Comparison of ENCODE assay signal across 13 mouse cellular contexts in genomic region chr4:126732111-126732510, GRCm38 (mm10). TPM values are rescaled to one million over a fixed set of nuclear protein-coding genes. Genes with fewer than 3 reads are reported as not detected.
A peak's percentile ranks its signal among the peaks of the same experiment; 100 is the strongest.
DNase-seq lines count a peak whose midpoint lies in the region; ATAC-seq and TF ChIP-seq lines count a peak whose summit lies in the region.
"Had no signal": no experiment of that assay in that cellular context is flagged by ENCODE, and none has a peak within 500 bp of the region (broad histone marks: within the 10 kb centered on the region; RNA-seq: fewer than 3 reads in every experiment).

No protein-coding gene starts in this region.

- ATAC-seq in heart, embryonic 11.5 days (replicated peaks; ENCODE audit: insufficient number of reproducible peaks, low FRiP score, low TSS enrichment), result no peak

- DNase-seq in heart, postnatal 36 days, result no peak
- DNase-seq in testis, postnatal 14 days (ENCODE audit: low spot score), result no peak
- DNase-seq in midbrain, embryonic 10.5 days (ENCODE audit: low spot score), result no peak
- DNase-seq in right cerebral cortex, postnatal 25 days, result no peak
- DNase-seq in gastrocnemius, adult 8-10 months (ENCODE audit: low spot score in 2 of 2), result no peak
- no peak for DNase-seq in ovary, postnatal 10 days (ENCODE audit: low spot score)
- DNase-seq: embryo, embryonic 11 days had no signal

- H3K27me3 ChIP-seq in heart, embryonic 11.5 days (ENCODE audit: control insufficient read depth, insufficient read depth, low read length), result peaks cover 77% of the 10 kb centered on the region
- H3K27me3 ChIP-seq in testis, adult 2 months (ENCODE audit: control insufficient read depth, insufficient read depth, low read length), result peaks cover 10% of the 10 kb centered on the region
- H3K27me3 ChIP-seq in midbrain, embryonic 10.5 days (ENCODE audit: low read depth, poor library complexity, severe bottlenecking), result peaks cover 87% of the 10 kb centered on the region

- H3K9ac ChIP-seq in heart, embryonic 11.5 days (ENCODE audit: low read depth, low read length), result no peak overlapping the region

- no peak for TF ChIP-seq CTCF in testis, adult 2 months (IDR thresholded peaks at IDR 0.05; ENCODE audit: control insufficient read depth, insufficient read depth, insufficient replicate concordance, low read depth, low read length)

- H3K9me3 ChIP-seq in heart, embryonic 11.5 days (replicated peaks; ENCODE audit: control insufficient read depth, low read length), result no peaks in the 10 kb centered on the region
- no peaks in the 10 kb centered on the region for H3K9me3 ChIP-seq in midbrain, embryonic 10.5 days (replicated peaks)

- intact Hi-C loops in heart, postnatal 36 days (cut with DNase I), result no loop called here

- peak overlapping the region; percentile 27 for H3K4me2 ChIP-seq in heart, embryonic 11.5 days

- H3K27ac ChIP-seq in heart, embryonic 11.5 days (ENCODE audit: low read depth, low read length), result no peak overlapping the region
- H3K27ac ChIP-seq in testis, adult 2 months (ENCODE audit: control insufficient read depth, insufficient read depth, low read depth, low read length), result no peak overlapping the region
- no peak overlapping the region for H3K27ac ChIP-seq in midbrain, embryonic 10.5 days (replicated peaks)

- peaks cover 10% of the 10 kb centered on the region; the same call in 1 of the 2 replicates for H3K4me1 ChIP-seq in heart, embryonic 11.5 days (ENCODE audit: control insufficient read depth, insufficient read depth, low read length)
- peaks cover 19% of the 10 kb centered on the region for H3K4me1 ChIP-seq in testis, adult 2 months (ENCODE audit: control insufficient read depth, insufficient read depth, low read length)
- H3K4me1 ChIP-seq in midbrain, embryonic 10.5 days, result peaks cover 30% of the 10 kb centered on the region

- no peaks in the 10 kb centered on the region for H3K36me3 ChIP-seq in heart, embryonic 11.5 days (ENCODE audit: control insufficient read depth, insufficient read depth, low read length)
- no peaks in the 10 kb centered on the region for H3K36me3 ChIP-seq in testis, adult 2 months (ENCODE audit: control insufficient read depth, insufficient read depth, low read length)
- H3K36me3 ChIP-seq in midbrain, embryonic 10.5 days, result no peaks in the 10 kb centered on the region

- no peak for TF ChIP-seq POLR2A in testis, adult 2 months (IDR thresholded peaks at IDR 0.05; ENCODE audit: control insufficient read depth, low read depth, low read length)

- peak overlapping the region; percentile 5; the same call in 1 of the 2 replicates for H3K4me3 ChIP-seq in heart, embryonic 11.5 days (ENCODE audit: low read depth, low read length)
- peak overlapping the region; percentile 39 for H3K4me3 ChIP-seq in testis, adult 2 months (ENCODE audit: control insufficient read depth, low read depth, low read length)
- H3K4me3 ChIP-seq in midbrain, embryonic 10.5 days, result peak overlapping the region; percentile 32

- WGBS in heart, embryonic 11.5 days (ENCODE audit: insufficient replicate concordance), result 4% methylated on average over 18 of the region's 18 CpGs
- WGBS in midbrain, embryonic 10.5 days, result 2% methylated on average over 18 of the region's 18 CpGs

RNA-seq across cellular contexts. Expression of gene Tfap2e, which starts 3.9 kb away (rescaled TPM):
- polyA plus RNA-seq in heart, embryonic 11.5 days (2014; fragmentation: Nextera tagmentation; extraction: Ambion mirVana), result not detected in 2 replicates
- total RNA-seq in heart, postnatal 36 days (2021), result not detected
- polyA plus RNA-seq in testis, adult 2 months (2012; rRNA removed), result 0.05 and 0.06 TPM in 2 replicates
- polyA plus RNA-seq in midbrain, embryonic 10.5 days (2016; fragmentation: Nextera tagmentation; extraction: Ambion mirVana), result 0.25 and 0.65 TPM in 2 replicates
- total RNA-seq in gastrocnemius, adult 8-10 months (2022), result not detected
- total RNA-seq: liver, adult 2 months had no signal
- polyA plus RNA-seq: gonadal fat pad, adult 2 months; large intestine, adult 2 months; liver, adult 2 months; stomach, embryonic 14.5 days had no signal

RNA-seq across cellular contexts. Expression of gene Ncdn, which starts 21.1 kb away (rescaled TPM):
- 19.3 and 20.4 TPM in 2 replicates for polyA plus RNA-seq in heart, embryonic 11.5 days (2014; fragmentation: Nextera tagmentation; extraction: Ambion mirVana)
- 10 to 100 TPM; 13.0 to 16.0 TPM for total RNA-seq in heart, postnatal 36 days (2021)
- polyA plus RNA-seq in testis, adult 2 months (2012; rRNA removed), result 6.6 and 6.7 TPM in 2 replicates
- polyA plus RNA-seq in midbrain, embryonic 10.5 days (2016; fragmentation: Nextera tagmentation; extraction: Ambion mirVana), result 33.5 and 38.1 TPM in 2 replicates
- total RNA-seq in gastrocnemius, adult 8-10 months (2022), result 10 to 100 TPM; 13.8 to 15.2 (median 14.6) TPM

RNA-seq across cellular contexts. Expression of gene AU040320, which starts 21.2 kb away (rescaled TPM):
- 20.7 and 24.2 TPM in 2 replicates for polyA plus RNA-seq in heart, embryonic 11.5 days (2014; fragmentation: Nextera tagmentation; extraction: Ambion mirVana)
- total RNA-seq in heart, postnatal 36 days (2021), result 10 to 100 TPM; 29.4 to 33.5 TPM
- polyA plus RNA-seq in testis, adult 2 months (2012; rRNA removed), result 74.1 and 79.1 TPM in 2 replicates
- 24.4 and 27.8 TPM in 2 replicates for polyA plus RNA-seq in midbrain, embryonic 10.5 days (2016; fragmentation: Nextera tagmentation; extraction: Ambion mirVana)
- total RNA-seq in gastrocnemius, adult 8-10 months (2022), result 10 to 100 TPM; 28.2 to 37.7 (median 33.6) TPM

RNA-seq across cellular contexts. Expression of gene Psmb2, which starts 54.7 kb away (rescaled TPM):
- 411 and 434 TPM in 2 replicates for polyA plus RNA-seq in heart, embryonic 11.5 days (2014; fragmentation: Nextera tagmentation; extraction: Ambion mirVana)
- total RNA-seq in heart, postnatal 36 days (2021), result 100 to 1,000 TPM; 116 to 125 TPM
- 66.9 and 77.9 TPM in 2 replicates for polyA plus RNA-seq in testis, adult 2 months (2012; rRNA removed)
- polyA plus RNA-seq in midbrain, embryonic 10.5 days (2016; fragmentation: Nextera tagmentation; extraction: Ambion mirVana), result 591 and 610 TPM in 2 replicates
- 10 to 100 TPM; 71.8 to 91.6 (median 87.9) TPM for total RNA-seq in gastrocnemius, adult 8-10 months (2022)
